Mouse (Mus musculus) erythroblast, embryonic 14.5 days (primary cell): ENCODE results near the gene Gab2. TPM values are rescaled to one million over a fixed set of nuclear protein-coding genes. Genes with fewer than 3 reads are reported as not detected.

ENCODE experiments used
- H3K27me3 ChIP-seq: 2 replicates; pipeline ENCODE4 v1.6.1; 2012; ENCODE audit warnings: inconsistent platforms; ENCODE audit not compliant: control insufficient read depth
- H3K36me3 ChIP-seq: 2 replicates; pipeline ENCODE4 v1.6.1; 2012; ENCODE audit warnings: mild to moderate bottlenecking, inconsistent platforms; ENCODE audit not compliant: control insufficient read depth
- H3K4me1 ChIP-seq: 2 replicates; pipeline ENCODE4 v1.6.1; 2012; ENCODE audit warnings: inconsistent platforms; ENCODE audit not compliant: control insufficient read depth
- H3K4me3 ChIP-seq: replicated peaks from 2 replicates; pipeline ENCODE3; 2012; ENCODE audit warnings: moderate library complexity, mild to moderate bottlenecking, inconsistent platforms
- H3K9me3 ChIP-seq: 2 replicates; pipeline ENCODE4 v1.6.1; 2012; ENCODE audit warnings: low read length, inconsistent platforms, mixed read lengths; ENCODE audit not compliant: control insufficient read depth
- GATA1 ChIP-seq: IDR thresholded peaks from 2 replicates; pipeline ENCODE4 v1.6.1; 2012; ENCODE audit warnings: low read length, inconsistent platforms, mixed read lengths
- TAL1 ChIP-seq: IDR thresholded peaks from 3 replicates; pipeline ENCODE4 v1.6.1; 2012; ENCODE audit warnings: low read length, inconsistent platforms, mixed read lengths
- polyA plus RNA-seq: library from polyadenylated mRNA; stranded (reverse); fragments of >175 nt; gene quantifications from 2 replicates; pipeline ENCODE4 v1.2.3, GENCODE M21; 2012

Gene Gab2
- polyA plus RNA-seq, 1 experiment, result 0.03 TPM

DNA sequence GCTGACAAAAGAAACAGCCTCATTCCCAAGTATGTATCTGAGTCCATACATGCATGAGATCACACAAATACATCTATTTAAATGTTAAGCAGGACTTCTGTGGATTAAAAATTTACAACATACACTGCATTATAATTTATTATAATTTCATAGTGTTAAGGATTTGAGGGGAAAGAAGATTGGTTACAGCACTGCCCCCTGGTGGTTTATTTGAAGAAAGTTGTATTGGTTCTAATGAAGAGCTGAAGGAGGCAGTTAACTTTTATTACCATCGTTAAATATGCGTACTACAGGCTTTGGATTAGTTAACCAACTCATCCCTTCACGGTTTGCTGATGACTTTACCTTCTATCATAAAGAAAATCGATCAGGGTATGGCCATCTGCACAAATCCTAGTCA, 3.9 kb downstream of the Gab2 start:
- TF ChIP-seq GATA1 (no peak), TAL1 (no peak)
- Histone ChIP-seq H3K9me3 (no peaks in the 10 kb centered on the region), H3K27me3 (no peaks in the 10 kb centered on the region), H3K4me3 (no peak overlapping the region), H3K4me1 (peaks cover 30% of the 10 kb centered on the region), H3K36me3 (no peaks in the 10 kb centered on the region)

GRCm38 (mm10) chr7:97094241-97094640, 12.9 kb downstream of the Gab2 start:
- Histone ChIP-seq H3K36me3 (no peaks in the 10 kb centered on the region), H3K27me3 (no peaks in the 10 kb centered on the region), H3K9me3 (no peaks in the 10 kb centered on the region), H3K4me3 (no peak overlapping the region), H3K4me1 (no peaks in the 10 kb centered on the region)
- TF ChIP-seq GATA1, result no peak
- TF ChIP-seq TAL1, result no peak

- Histone ChIP-seq H3K4me3 (no peak overlapping the region), H3K9me3 (no peaks in the 10 kb centered on the region), H3K36me3 (no peaks in the 10 kb centered on the region), H3K4me1 (peaks cover 5% of the 10 kb centered on the region), H3K27me3 (no peaks in the 10 kb centered on the region)
- TF ChIP-seq GATA1, result no peak
- no peak for TF ChIP-seq TAL1
Measured at GRCm38 (mm10) chr7:97108119-97108518, 26.7 kb downstream of the Gab2 start.

GRCm38 (mm10) chr7:97128949-97129348, 47.6 kb downstream of the Gab2 start:
- H3K4me3 ChIP-seq, result no peak overlapping the region
- TF ChIP-seq TAL1 (no peak), GATA1 (no peak)
- no peaks in the 10 kb centered on the region for H3K9me3 ChIP-seq
- no peaks in the 10 kb centered on the region for H3K36me3 ChIP-seq
- no peaks in the 10 kb centered on the region for H3K4me1 ChIP-seq
- no peaks in the 10 kb centered on the region for H3K27me3 ChIP-seq

GRCm38 (mm10) chr7:97136453-97136852, 55.1 kb downstream of the Gab2 start:
- TF ChIP-seq GATA1, result no peak
- no peak for TF ChIP-seq TAL1
- Histone ChIP-seq H3K27me3 (no peaks in the 10 kb centered on the region), H3K4me3 (no peak overlapping the region), H3K9me3 (peaks cover 5% of the 10 kb centered on the region), H3K4me1 (no peaks in the 10 kb centered on the region), H3K36me3 (no peaks in the 10 kb centered on the region; the same call in 1 of the 2 replicates)

DNA sequence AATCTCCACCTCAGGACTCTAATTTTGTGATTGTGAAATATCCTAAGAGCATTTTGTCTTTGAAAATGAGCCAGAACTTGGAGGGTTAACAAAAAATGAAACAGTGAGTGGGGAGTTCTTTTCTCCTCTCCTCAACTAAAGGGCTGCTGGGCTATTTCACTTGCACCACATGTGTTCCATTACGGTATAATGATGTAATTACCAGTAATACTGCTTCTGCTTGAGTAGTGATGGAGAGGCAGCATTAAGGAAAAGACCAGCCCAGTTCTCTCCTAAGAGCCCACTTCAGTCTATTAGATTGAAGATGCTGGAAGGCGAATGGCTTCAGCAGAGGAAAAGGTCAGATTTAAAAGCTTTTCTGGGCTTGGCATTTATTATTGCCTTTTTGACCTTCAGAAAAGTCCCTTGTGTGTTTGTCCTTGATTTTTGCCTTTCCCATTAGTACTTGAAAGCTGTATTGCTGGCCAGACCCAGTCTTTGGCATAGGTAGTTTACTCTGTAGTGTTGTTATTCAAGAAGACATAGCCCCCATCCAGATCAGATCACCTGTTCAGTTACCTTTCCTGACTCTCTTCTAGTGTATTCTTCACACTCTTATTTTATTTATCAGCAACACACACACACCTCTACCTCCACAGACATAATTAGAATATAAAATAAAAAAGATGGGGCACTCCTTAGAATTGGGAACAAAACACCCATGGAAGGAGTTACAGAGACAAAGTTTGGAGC, 69.9 kb downstream of the Gab2 start:
- Histone ChIP-seq H3K4me1 (peaks cover 7% of the 10 kb centered on the region), H3K4me3 (no peak overlapping the region), H3K36me3 (no peaks in the 10 kb centered on the region), H3K27me3 (no peaks in the 10 kb centered on the region), H3K9me3 (no peaks in the 10 kb centered on the region)
- TF ChIP-seq GATA1 (no peak), TAL1 (no peak)

DNA sequence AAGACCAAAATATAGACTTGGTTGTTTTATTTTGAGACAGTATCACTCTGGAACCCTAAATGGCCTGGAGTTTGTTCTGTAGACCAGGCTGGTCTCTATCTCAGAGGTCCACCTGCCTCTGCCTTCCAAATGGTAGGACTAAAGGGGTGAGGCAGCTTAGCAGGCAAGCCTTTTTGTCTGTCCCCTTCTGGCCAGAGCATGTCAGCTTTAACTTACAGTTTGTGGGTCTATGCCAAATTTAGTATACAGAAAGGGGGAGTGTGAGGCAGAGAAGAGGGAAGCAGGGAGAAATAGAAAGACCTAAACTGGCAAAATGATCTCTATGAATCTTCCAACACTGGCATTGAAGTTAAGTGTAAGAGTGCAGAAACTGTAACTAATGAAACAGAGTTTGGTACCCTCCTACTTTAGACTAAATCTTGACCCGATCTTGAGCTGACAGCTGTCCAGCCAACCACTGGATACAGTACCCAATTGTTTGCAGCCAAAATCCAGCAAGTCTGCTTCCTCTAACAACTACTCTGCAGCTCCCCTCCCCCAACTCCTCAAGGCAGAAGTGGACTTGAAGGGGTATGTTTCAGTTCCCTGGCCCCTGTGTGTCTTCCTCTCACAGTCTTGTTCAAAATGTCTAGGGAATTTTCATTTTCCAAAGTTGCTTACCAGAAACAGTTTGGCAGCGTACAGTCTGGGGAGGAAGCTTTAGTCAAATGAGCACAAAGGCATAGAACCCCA, 73.5 kb downstream of the Gab2 start:
- no peaks in the 10 kb centered on the region for H3K27me3 ChIP-seq
- TF ChIP-seq TAL1 (no peak), GATA1 (no peak)
- H3K9me3 ChIP-seq, result no peaks in the 10 kb centered on the region
- no peaks in the 10 kb centered on the region for H3K36me3 ChIP-seq
- peaks cover 7% of the 10 kb centered on the region for H3K4me1 ChIP-seq
- H3K4me3 ChIP-seq, result no peak overlapping the region

GRCm38 (mm10) chr7:97164261-97164660, 82.9 kb downstream of the Gab2 start:
- Histone ChIP-seq H3K4me1 (no peaks in the 10 kb centered on the region), H3K36me3 (no peaks in the 10 kb centered on the region), H3K9me3 (no peaks in the 10 kb centered on the region), H3K27me3 (no peaks in the 10 kb centered on the region), H3K4me3 (no peak overlapping the region)
- TF ChIP-seq GATA1 (no peak), TAL1 (no peak)

- H3K27me3 ChIP-seq, result no peaks in the 10 kb centered on the region
- H3K4me1 ChIP-seq, result peaks cover 13% of the 10 kb centered on the region
- no peak overlapping the region for H3K4me3 ChIP-seq
- no peaks in the 10 kb centered on the region for H3K36me3 ChIP-seq
- TF ChIP-seq GATA1 (no peak), TAL1 (no peak)
- H3K9me3 ChIP-seq, result no peaks in the 10 kb centered on the region
Measured at GRCm38 (mm10) chr7:97171089-97171488, 89.7 kb downstream of the Gab2 start.
